Mouse (Mus musculus) midbrain, postnatal 0 days (tissue): ENCODE results near the gene Gm3739. TPM values are rescaled to one million over a fixed set of nuclear protein-coding genes. Genes with fewer than 3 reads are reported as not detected.
A peak's percentile ranks its signal among the peaks of the same experiment; 100 is the strongest.
"Not testable (repeated sequence)": the region's sequence is repeated elsewhere in the genome, so short reads cannot be mapped to it uniquely, and the experiment has no call there.

Experiments used
- ATAC-seq: fragments of 200-750 bp; cut with Nextera tagmentation; 2 replicates; pipeline ENCODE4 v1.8.0; 2017; ENCODE audit warnings: moderate number of reproducible peaks, mild to moderate bottlenecking, moderate TSS enrichment, moderate library complexity; ENCODE audit not compliant: low FRiP score
- DNase-seq: peaks from one replicate; pipeline ENCODE4 v3.0.0-alpha.2; 2015; ENCODE audit warnings: low spot score
- H3K27ac ChIP-seq: fragments of 300-500 bp; sonication (generic); 2 replicates; pipeline ENCODE4 v1.5.1; 2014; ENCODE audit warnings: low read depth, mild to moderate bottlenecking, low read length, mixed read lengths
- H3K27me3 ChIP-seq: fragments of 300-500 bp; sonication (generic); 2 replicates; pipeline ENCODE4 v1.6.1; 2014; ENCODE audit warnings: low read length, control low read depth, mixed read lengths; ENCODE audit not compliant: insufficient read depth
- H3K36me3 ChIP-seq: fragments of 300-500 bp; sonication (generic); 2 replicates; pipeline ENCODE4 v1.6.1; 2014; ENCODE audit warnings: low read length, control low read depth, mixed read lengths; ENCODE audit not compliant: insufficient read depth
- H3K4me1 ChIP-seq: fragments of 300-500 bp; sonication (generic); 2 replicates; pipeline ENCODE4 v1.6.1; 2014; ENCODE audit warnings: mild to moderate bottlenecking, control low read depth, antibody characterized with exemption, low read length, mixed read lengths; ENCODE audit not compliant: insufficient read depth
- H3K4me2 ChIP-seq: fragments of 300-500 bp; sonication (generic); 2 replicates; pipeline ENCODE4 v1.6.1; 2014; ENCODE audit warnings: low read depth, mild to moderate bottlenecking, low read length, mixed read lengths; ENCODE audit not compliant: poor library complexity, severe bottlenecking
- H3K4me3 ChIP-seq: fragments of 300-500 bp; sonication (generic); 2 replicates; pipeline ENCODE4 v1.5.1; 2014; ENCODE audit warnings: low read depth, mild to moderate bottlenecking, low read length, moderate library complexity
- H3K9ac ChIP-seq: fragments of 300-500 bp; sonication (generic); replicated peaks from 2 replicates; pipeline ENCODE4 v1.6.1; 2014; ENCODE audit warnings: mild to moderate bottlenecking, low read length, moderate library complexity, mixed read lengths; ENCODE audit not compliant: poor library complexity, severe bottlenecking
- H3K9me3 ChIP-seq: fragments of 300-500 bp; sonication (generic); 2 replicates; pipeline ENCODE4 v1.6.1; 2016; ENCODE audit warnings: low read length, control low read depth
- CTCF ChIP-seq: IDR thresholded peaks from 2 replicates; pipeline ENCODE4 v1.5.1; 2016; ENCODE audit warnings: antibody characterized with exemption, mild to moderate bottlenecking
- WGBS: fragments of 180-500 bp; shearing (Covaris S2); extraction: QIAGEN DNeasy Blood & Tissue Kit; methylation state at CpG from one replicate; pipeline ENCODE4 v1.1.7; 2014; 5-methylcytosine and 5-hydroxymethylcytosine counted together
- polyA plus RNA-seq: library from polyadenylated mRNA; unstranded; fragments of >200 nt; fragmentation: Nextera tagmentation; extraction: Ambion mirVana; gene quantifications from 2 replicates; pipeline ENCODE4 v1.2.1, GENCODE M21; 2015
- total RNA-seq: library from RNA; depleted of rRNA; stranded (reverse); fragments of >200 nt; gene quantifications from 2 replicates; pipeline ENCODE4 v1.2.3, GENCODE M21; 2014; rRNA removed

The Gm3739 gene
- 6.8 and 10.4 TPM in 2 replicates for total RNA-seq
- polyA plus RNA-seq = 9.0 and 10.4 TPM in 2 replicates

DNA sequence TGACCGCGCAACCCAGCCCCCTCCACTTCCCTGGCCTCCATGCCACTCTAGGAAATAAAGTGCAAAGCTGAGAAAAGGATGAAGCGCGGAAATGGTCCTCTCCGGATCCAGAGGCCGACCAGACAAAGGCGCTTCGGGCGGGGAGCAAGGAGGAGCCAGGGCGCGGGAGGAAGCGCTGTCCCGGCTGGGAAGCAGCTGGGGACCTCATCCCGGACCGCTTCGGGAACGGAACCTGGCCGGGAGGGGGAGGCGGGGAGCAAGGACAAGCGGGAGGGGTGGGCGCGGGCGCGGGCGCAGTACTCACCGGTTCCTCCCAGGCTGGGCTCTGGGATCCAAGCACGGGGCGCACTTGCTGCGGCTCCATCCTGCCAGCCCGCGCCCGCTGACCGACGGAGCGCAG is at the start of gene Gm3739:
Gm3739 (minus strand) TSS at position 389 of the 400 bp plus-strand sequence.
- peak within 1 kb of the TSS; percentile 50 for H3K4me3 ChIP-seq
- peak within 1 kb of the TSS; percentile 45; the same call in 1 of the 2 replicates for H3K4me2 ChIP-seq
- H3K27me3 ChIP-seq, H3K36me3 ChIP-seq, H3K4me1 ChIP-seq, ATAC-seq, DNase-seq, H3K9me3 ChIP-seq: not testable (repeated sequence)
- WGBS = 0% methylated on average over 1 of the region's 35 CpGs
- peak within 1 kb of the TSS; percentile 61 for H3K9ac ChIP-seq
- peak within 1 kb of the TSS; percentile 62; the same call in 1 of the 2 replicates for H3K27ac ChIP-seq

GRCm38 (mm10) chr14:7332295-7332694 is 17.4 kb upstream of the Gm3739 start, which contains the start of gene Gm5797:
Gene Gm5797, minus strand, starts transcription at chr14:7332395.
- not testable (repeated sequence) for H3K27ac ChIP-seq, H3K4me1 ChIP-seq, H3K9ac ChIP-seq, H3K9me3 ChIP-seq, H3K27me3 ChIP-seq, H3K36me3 ChIP-seq, H3K4me3 ChIP-seq, DNase-seq, ATAC-seq, H3K4me2 ChIP-seq
- WGBS = no CpG with 5 or more reads among the region's 1 CpGs

DNA sequence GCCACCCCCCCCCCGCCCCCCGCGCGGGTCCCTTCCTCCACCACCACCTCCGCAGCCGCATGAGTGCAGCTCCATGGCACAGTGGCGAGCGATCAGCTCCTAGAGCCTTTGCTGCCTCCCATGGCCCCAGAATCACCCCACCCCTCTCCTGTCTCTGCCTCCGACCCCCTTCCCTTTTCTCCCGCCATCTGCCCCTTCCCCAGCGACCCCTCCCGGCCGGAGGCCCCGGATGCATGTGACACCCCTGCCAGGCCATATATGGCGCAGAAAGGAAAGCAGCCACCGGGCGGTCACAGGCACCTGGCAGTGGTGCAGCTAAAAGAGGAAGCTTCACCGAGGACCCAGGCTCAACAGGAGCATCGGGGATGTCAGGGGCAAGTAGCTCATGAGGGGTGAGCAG is 244 bp upstream of the Gm3739 start:
- 0% methylated on average over 10 of the region's 19 CpGs for WGBS
- Histone ChIP-seq H3K4me2 (peak overlapping the region; percentile 45; the same call in 1 of the 2 replicates), H3K27ac (peak overlapping the region; percentile 62; the same call in 1 of the 2 replicates), H3K4me3 (peak overlapping the region; percentile 50), H3K9ac (peak overlapping the region; percentile 61)
- not testable (repeated sequence) for H3K4me1 ChIP-seq, H3K36me3 ChIP-seq, H3K27me3 ChIP-seq, ATAC-seq, H3K9me3 ChIP-seq
- DNase-seq = peak; percentile 49
- TF ChIP-seq CTCF = peak; percentile 46

DNA sequence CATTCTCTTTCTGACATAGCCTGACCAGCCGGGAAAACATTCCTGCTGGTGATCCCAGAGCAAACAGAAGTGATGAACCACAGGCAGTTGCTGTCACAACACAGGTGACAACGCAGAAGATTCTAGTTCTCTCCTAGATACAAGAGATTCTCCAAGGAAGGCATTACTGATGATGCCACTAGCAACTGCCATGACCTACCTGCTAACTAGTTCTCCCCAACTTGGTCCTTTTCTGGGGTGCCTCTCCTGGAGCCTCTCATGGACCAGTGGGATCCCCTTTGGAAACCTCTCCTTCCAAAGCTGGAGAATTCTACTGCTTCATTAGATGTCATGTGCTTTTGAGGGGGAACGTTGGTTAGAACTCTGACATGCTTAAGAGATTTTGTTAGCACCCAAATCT is 50.2 kb downstream of the Gm3739 start, which contains the start of gene Gm3727:
Gm3727 (minus strand) TSS at position 101 of the 400 bp plus-strand sequence.
- not testable (repeated sequence) for H3K27ac ChIP-seq, H3K9me3 ChIP-seq, DNase-seq, H3K9ac ChIP-seq, ATAC-seq, H3K27me3 ChIP-seq, H3K4me3 ChIP-seq, H3K4me2 ChIP-seq, H3K4me1 ChIP-seq, H3K36me3 ChIP-seq
- WGBS = 92% methylated on average over 3 of the region's 3 CpGs

Other genes starting within 250 kb of the Gm3739 start
- 5.9 and 10.6 TPM in 2 replicates for gene Gm3696, start 214.4 kb downstream of the Gm3739 start, total RNA-seq
- gene Gm3696, start 214.4 kb downstream of the Gm3739 start, polyA plus RNA-seq = 7.7 and 8.3 TPM in 2 replicates
- not detected in 2 replicates for gene Gm6676, start 189.6 kb downstream of the Gm3739 start, total RNA-seq
- not detected in 2 replicates for gene Gm6676, start 189.6 kb downstream of the Gm3739 start, polyA plus RNA-seq
- gene Gm3512, start 140.5 kb downstream of the Gm3739 start, total RNA-seq = 6.8 and 9.6 TPM in 2 replicates
- 10.6 and 10.8 TPM in 2 replicates for gene Gm3512, start 140.5 kb downstream of the Gm3739 start, polyA plus RNA-seq
- not detected in 2 replicates for gene Gm16434, start 120.5 kb downstream of the Gm3739 start, total RNA-seq
- not detected in 2 replicates for gene Gm16434, start 120.5 kb downstream of the Gm3739 start, polyA plus RNA-seq
- gene Gm3727, start 50.3 kb downstream of the Gm3739 start, total RNA-seq = not detected in 2 replicates
- not detected in 2 replicates for gene Gm3727, start 50.3 kb downstream of the Gm3739 start, polyA plus RNA-seq
- not detected in 2 replicates for gene Gm5797, start 17.3 kb upstream of the Gm3739 start, total RNA-seq
- gene Gm5797, start 17.3 kb upstream of the Gm3739 start, polyA plus RNA-seq = not detected in 2 replicates
- not detected in 2 replicates for gene Gm8374, start 50.1 kb upstream of the Gm3739 start, total RNA-seq
- not detected in 2 replicates for gene Gm8374, start 50.1 kb upstream of the Gm3739 start, polyA plus RNA-seq
- gene Gm3755, start 135.9 kb upstream of the Gm3739 start, total RNA-seq = not detected in 2 replicates
- gene Gm3755, start 135.9 kb upstream of the Gm3739 start, polyA plus RNA-seq = not detected in 2 replicates
- gene Gm3752, start 168.7 kb upstream of the Gm3739 start, total RNA-seq = 7.1 and 9.8 TPM in 2 replicates
- 22.1 and 22.2 TPM in 2 replicates for gene Gm3752, start 168.7 kb upstream of the Gm3739 start, polyA plus RNA-seq